Mouse (Mus musculus): ENCODE measurements around the gene Gm17268.

The Gm17268 gene

GRCm38 (mm10) chr11:82030171-82030570 is 8.2 kb downstream of the Gm17268 start:
- no peak for DNase-seq

GRCm38 (mm10) chr11:82023769-82024168 is 14.6 kb downstream of the Gm17268 start:
- DNase-seq: no peak

- peak in 1 of 2 experiments; percentile 11 for DNase-seq
Measured at GRCm38 (mm10) chr11:82022504-82023056, 15.8 kb downstream of the Gm17268 start.

GRCm38 (mm10) chr11:82021406-82021805 is 17.0 kb downstream of the Gm17268 start:
- DNase-seq: no peak

GRCm38 (mm10) chr11:82019793-82020192 is 18.6 kb downstream of the Gm17268 start:
- no peak for DNase-seq

GRCm38 (mm10) chr11:82019389-82019788 is 19.0 kb downstream of the Gm17268 start:
- no peak for DNase-seq

- DNase-seq: no peak
Measured at GRCm38 (mm10) chr11:82016181-82016780, 22.1 kb downstream of the Gm17268 start.

- DNase-seq: no peak
Measured at GRCm38 (mm10) chr11:82015066-82015465, 23.3 kb downstream of the Gm17268 start.

GRCm38 (mm10) chr11:82013756-82014155 is 24.6 kb downstream of the Gm17268 start:
- no peak for DNase-seq

GRCm38 (mm10) chr11:82011411-82012193 is 26.8 kb downstream of the Gm17268 start:
- peak in 1 of 2 experiments; percentile 40 for DNase-seq

GRCm38 (mm10) chr11:82010115-82010514 is 28.2 kb downstream of the Gm17268 start:
- DNase-seq: no peak

GRCm38 (mm10) chr11:82006796-82007423 is 31.5 kb downstream of the Gm17268 start:
- peak; percentile 72 to 77 for DNase-seq

GRCm38 (mm10) chr11:82004810-82005209 is 33.6 kb downstream of the Gm17268 start:
- DNase-seq: no peak

- DNase-seq: no peak
Measured at GRCm38 (mm10) chr11:82000581-82000980, 37.8 kb downstream of the Gm17268 start.

- no peak for DNase-seq
Measured at GRCm38 (mm10) chr11:81999469-81999868, 38.9 kb downstream of the Gm17268 start.

- no peak for DNase-seq
Measured at GRCm38 (mm10) chr11:81998646-81999045, 39.7 kb downstream of the Gm17268 start.

GRCm38 (mm10) chr11:81997085-81997484 is 41.3 kb downstream of the Gm17268 start:
- no peak for DNase-seq

- peak; percentile 33 to 38 for DNase-seq
Measured at GRCm38 (mm10) chr11:81996172-81996841, 42.1 kb downstream of the Gm17268 start.

GRCm38 (mm10) chr11:81983146-81983545 is 55.2 kb downstream of the Gm17268 start:
- peak; percentile 27 to 38 for DNase-seq

GRCm38 (mm10) chr11:81982191-81982590 is 56.2 kb downstream of the Gm17268 start:
- DNase-seq: no peak

All from lung, adult 18-20 months (tissue).